ENCODE assay signal across 8 mouse cellular contexts in the genomic region with DNA sequence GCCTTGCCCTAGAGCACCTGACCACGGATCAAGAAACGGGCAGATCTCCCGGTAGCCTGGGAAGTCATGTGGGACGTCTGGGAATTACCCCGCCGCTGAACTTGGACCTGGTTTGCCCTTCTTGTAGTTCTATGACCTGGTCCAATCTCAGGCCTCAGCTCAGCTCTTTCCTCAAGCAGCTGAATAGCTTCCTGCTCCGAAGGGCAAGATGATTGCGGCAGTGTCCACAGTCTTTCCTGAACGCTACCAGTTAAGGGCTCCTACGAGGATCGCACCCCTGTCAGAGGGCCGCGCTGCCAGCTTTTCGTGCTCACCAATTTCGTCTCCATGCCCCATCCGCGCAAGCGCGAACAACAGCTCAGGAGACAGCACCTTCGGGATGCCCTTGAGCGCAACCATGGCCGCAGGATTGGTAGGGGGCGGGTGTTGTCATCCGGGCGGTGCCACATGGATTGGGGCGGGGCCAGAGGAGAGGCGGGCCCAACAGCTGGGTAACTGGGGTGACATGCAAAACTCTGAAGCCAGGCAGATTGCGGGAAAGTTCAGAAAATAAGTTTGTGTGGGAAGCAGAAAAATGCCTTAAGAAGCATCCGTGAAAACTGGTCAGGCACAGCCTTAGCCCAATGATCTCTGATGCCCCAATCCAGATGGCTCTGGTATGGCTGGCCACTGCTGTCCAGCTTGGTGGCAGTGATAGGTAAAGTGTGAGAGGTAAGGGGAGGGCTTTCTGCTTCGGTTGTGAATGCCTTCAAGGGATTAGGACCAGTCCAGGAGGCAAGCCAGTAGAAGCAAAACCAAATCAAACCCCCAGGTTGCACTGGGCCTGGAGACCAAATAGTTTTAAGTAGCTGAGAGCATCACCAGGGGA. TPM values are rescaled to one million over a fixed set of nuclear protein-coding genes. Genes with fewer than 3 reads are reported as not detected.
DNase-seq lines count a peak whose midpoint lies in the region; ATAC-seq and TF ChIP-seq lines count a peak whose summit lies in the region.

A gene (minus strand): TSS at position 449 of the 868 bp plus-strand sequence.

- TF ChIP-seq POLR2A in kidney, adult 2 months (IDR thresholded peaks at IDR 0.05; ENCODE audit: low read depth, low read length), result peak; percentile 57
- TF ChIP-seq POLR2A in spleen, adult 2 months (IDR thresholded peaks at IDR 0.05; ENCODE audit: low read depth, low read length), result no peak

- no peaks in the 10 kb centered on the region for H3K27me3 ChIP-seq in embryonic facial prominence, embryonic 13.5 days
- no peaks in the 10 kb centered on the region for H3K27me3 ChIP-seq in kidney, adult 2 months (replicated peaks; ENCODE audit: control insufficient read depth, insufficient read depth, low read length)
- no peaks in the 10 kb centered on the region for H3K27me3 ChIP-seq in limb, embryonic 13.5 days
- no peaks in the 10 kb centered on the region for H3K27me3 ChIP-seq in midbrain, embryonic 15.5 days (replicated peaks)
- H3K27me3 ChIP-seq in spleen, adult 2 months (ENCODE audit: control insufficient read depth, insufficient read depth, low read length), result no peaks in the 10 kb centered on the region

- peaks cover 17% of the 10 kb centered on the region for H3K4me1 ChIP-seq in embryonic facial prominence, embryonic 13.5 days
- H3K4me1 ChIP-seq in kidney, adult 2 months (ENCODE audit: control insufficient read depth, insufficient read depth, low read length), result peaks cover 3% of the 10 kb centered on the region
- peaks cover 15% of the 10 kb centered on the region; the same call in 1 of the 2 replicates for H3K4me1 ChIP-seq in limb, embryonic 13.5 days
- peaks cover 12% of the 10 kb centered on the region for H3K4me1 ChIP-seq in midbrain, embryonic 15.5 days
- H3K4me1 ChIP-seq in spleen, adult 2 months (ENCODE audit: control insufficient read depth, insufficient read depth, insufficient read length), result peaks cover 3% of the 10 kb centered on the region; the same call in 1 of the 2 replicates

- H3K27ac ChIP-seq in embryonic facial prominence, embryonic 13.5 days, result peak within 1 kb of the TSS; percentile 17; the same call in 1 of the 2 replicates
- peak within 1 kb of the TSS; percentile 74 for H3K27ac ChIP-seq in kidney, adult 2 months (ENCODE audit: insufficient read depth, low read depth, low read length)
- 0 out of 2 replicates have a peak within 1 kb of the TSS, but pooled peaks have one; percentile 6 for H3K27ac ChIP-seq in limb, embryonic 13.5 days
- H3K27ac ChIP-seq in midbrain, embryonic 15.5 days, result peak within 1 kb of the TSS; percentile 49
- H3K27ac ChIP-seq in spleen, adult 2 months (ENCODE audit: insufficient read depth, low read length), result no peak within 1 kb of the TSS

- 1% methylated on average over 30 of the region's 30 CpGs for WGBS in embryonic facial prominence, embryonic 13.5 days
- under 1% methylated on average over 30 of the region's 30 CpGs for WGBS in kidney, adult 2 months
- WGBS in limb, embryonic 13.5 days, result 2% methylated on average over 30 of the region's 30 CpGs
- WGBS in midbrain, embryonic 15.5 days, result 2% methylated on average over 30 of the region's 30 CpGs
- 10% methylated on average over 30 of the region's 30 CpGs for WGBS in spleen, adult 2 months

- no peak for TF ChIP-seq CTCF in kidney, adult 2 months (conservative IDR thresholded peaks at IDR 0.05; ENCODE audit: insufficient read depth, insufficient read length, low read depth, low read length)
- no peak for TF ChIP-seq CTCF in spleen, adult 2 months (IDR thresholded peaks at IDR 0.05; ENCODE audit: extremely low read depth, insufficient read depth, insufficient read length, insufficient replicate concordance)

- H3K9me3 ChIP-seq in embryonic facial prominence, embryonic 13.5 days, result no peaks in the 10 kb centered on the region
- no peaks in the 10 kb centered on the region for H3K9me3 ChIP-seq in limb, embryonic 13.5 days
- no peaks in the 10 kb centered on the region for H3K9me3 ChIP-seq in midbrain, embryonic 15.5 days

- peaks cover 21% of the 10 kb centered on the region for H3K36me3 ChIP-seq in embryonic facial prominence, embryonic 13.5 days
- no peaks in the 10 kb centered on the region for H3K36me3 ChIP-seq in kidney, adult 2 months (ENCODE audit: control insufficient read depth, insufficient read depth, low read length)
- H3K36me3 ChIP-seq in limb, embryonic 13.5 days, result peaks cover 28% of the 10 kb centered on the region
- no peaks in the 10 kb centered on the region for H3K36me3 ChIP-seq in midbrain, embryonic 15.5 days (replicated peaks)
- peaks cover 2% of the 10 kb centered on the region; the same call in 1 of the 2 replicates for H3K36me3 ChIP-seq in spleen, adult 2 months (ENCODE audit: control insufficient read depth, insufficient read depth, low read length)

- H3K9ac ChIP-seq in embryonic facial prominence, embryonic 13.5 days, result peak within 1 kb of the TSS; percentile 69
- H3K9ac ChIP-seq in limb, embryonic 13.5 days, result peak within 1 kb of the TSS; percentile 62
- H3K9ac ChIP-seq in midbrain, embryonic 15.5 days, result peak within 1 kb of the TSS; percentile 42

- ATAC-seq in embryonic facial prominence, embryonic 13.5 days (ENCODE audit: insufficient number of reproducible peaks, insufficient read depth, low FRiP score, low TSS enrichment, low read depth), result peak; percentile 87
- ATAC-seq in limb, embryonic 13.5 days (ENCODE audit: low FRiP score, low read depth), result peak; percentile 92
- peak; percentile 85 for ATAC-seq in midbrain, embryonic 15.5 days (replicated peaks)

- peak; percentile 20 for DNase-seq in A20 (ENCODE audit: low read depth, low spot score)
- peak; percentile 76 to 88 for DNase-seq in adrenal gland, postnatal 4 days (ENCODE audit: low spot score in 2 of 2)
- DNase-seq in heart, adult 18-20 months, result peak; percentile 92 to 93
- peak; percentile 95 for DNase-seq in kidney, adult 2 months
- peak in 1 of 2 experiments; percentile 70 for DNase-seq in spleen, adult 2 months (ENCODE audit: low read depth in 1 of 2, low spot score in 2 of 2)

- peak within 1 kb of the TSS; percentile 75 for H3K4me2 ChIP-seq in embryonic facial prominence, embryonic 13.5 days
- H3K4me2 ChIP-seq in limb, embryonic 13.5 days (replicated peaks), result peak within 1 kb of the TSS; percentile 68
- H3K4me2 ChIP-seq in midbrain, embryonic 15.5 days, result peak within 1 kb of the TSS; percentile 65

- peak within 1 kb of the TSS; percentile 46 for H3K4me3 ChIP-seq in embryonic facial prominence, embryonic 13.5 days
- H3K4me3 ChIP-seq in kidney, adult 2 months (ENCODE audit: insufficient read depth, low read depth, low read length), result peak within 1 kb of the TSS; percentile 52
- peak within 1 kb of the TSS; percentile 44 for H3K4me3 ChIP-seq in limb, embryonic 13.5 days
- peak within 1 kb of the TSS; percentile 38 for H3K4me3 ChIP-seq in midbrain, embryonic 15.5 days
- peak within 1 kb of the TSS; percentile 51 for H3K4me3 ChIP-seq in spleen, adult 2 months (ENCODE audit: extremely low read depth, insufficient read depth, insufficient read length)

RNA-seq across cellular contexts. Expression of the gene that starts here (rescaled TPM):
- 10 to 100 TPM; 65.1 to 72.4 TPM for total RNA-seq in adrenal gland, postnatal 4 days (2021)
- polyA plus RNA-seq in embryonic facial prominence, embryonic 13.5 days (2015; fragmentation: Nextera tagmentation; extraction: Ambion mirVana), result 26.0 and 26.9 TPM in 2 replicates
- 10 to 100 TPM; 76.2 to 87.2 TPM for total RNA-seq in heart, adult 18-20 months (2021)
- 147 and 161 TPM in 2 replicates for polyA plus RNA-seq in kidney, adult 2 months (2012; rRNA removed)
- 22.1 and 24.9 TPM in 2 replicates for polyA plus RNA-seq in limb, embryonic 13.5 days (2015; fragmentation: Nextera tagmentation; extraction: Ambion mirVana)
- polyA plus RNA-seq in midbrain, embryonic 15.5 days (2015; fragmentation: Nextera tagmentation; extraction: Ambion mirVana), result 33.7 and 34.1 TPM in 2 replicates
- polyA plus RNA-seq in spleen, adult 2 months (2012; rRNA removed), result 9.4 and 10.9 TPM in 2 replicates
